Mouse (Mus musculus): ENCODE measurements at regions not wholly inside any gene's neighbourhood (a gene's known extent, or its start where the extent isn't known, plus 50 kb on each side); places are given as distances from the start of the nearest gene placed in this dataset.
"Not testable (repeated sequence)": the region's sequence is repeated elsewhere in the genome, so short reads cannot be mapped to it uniquely, and the experiment has no call there.

GRCm38 (mm10) chr3:7811301-7811700, 1191.1 kb upstream of the 1700008P02Rik start:
- WGBS = 84% methylated on average over 9 of the region's 9 CpGs

GRCm38 (mm10) chr3:7805121-7805520, 1184.9 kb upstream of the 1700008P02Rik start:
- not testable (repeated sequence) for H3K27me3 ChIP-seq (ENCODE audit: control insufficient read depth, insufficient read depth, low read length)

More at GRCm38 (mm10) chr3:7811301-7811700, 1191.1 kb upstream of the 1700008P02Rik start:
- not testable (repeated sequence) for DNase-seq; H3K4me1 ChIP-seq (ENCODE audit: control insufficient read depth, insufficient read depth, low read length); H3K27ac ChIP-seq (ENCODE audit: insufficient read depth, low read length); H3K27me3 ChIP-seq (ENCODE audit: control insufficient read depth, insufficient read depth, low read length); H3K4me3 ChIP-seq (replicated peaks; ENCODE audit: insufficient read depth, low read depth, low read length)

GRCm38 (mm10) chr3:7804209-7804608, 1184.0 kb upstream of the 1700008P02Rik start:
- TF ChIP-seq POLR2A (IDR thresholded peaks at IDR 0.05; ENCODE audit: borderline replicate concordance, insufficient read depth, low read length) (no peak), CTCF (IDR thresholded peaks at IDR 0.05; ENCODE audit: borderline replicate concordance, insufficient read depth, low read depth, low read length) (no peak)
- H3K27ac ChIP-seq (ENCODE audit: insufficient read depth, low read length) = no peak overlapping the region
- 90% methylated on average over 1 of the region's 1 CpGs for WGBS
- H3K27me3 ChIP-seq (ENCODE audit: control insufficient read depth, insufficient read depth, low read length) = no peaks in the 10 kb centered on the region
- no peak overlapping the region for H3K4me3 ChIP-seq (replicated peaks; ENCODE audit: insufficient read depth, low read depth, low read length)
- DNase-seq = no peak
- no peaks in the 10 kb centered on the region for H3K4me1 ChIP-seq (ENCODE audit: control insufficient read depth, insufficient read depth, low read length)

More at GRCm38 (mm10) chr3:7805121-7805520, 1184.9 kb upstream of the 1700008P02Rik start:
- 83% methylated on average over 2 of the region's 2 CpGs for whole genome bisulfite sequencing
- not testable (repeated sequence) for H3K27ac ChIP-seq (ENCODE audit: insufficient read depth, low read length); DNase-seq; H3K4me3 ChIP-seq (replicated peaks; ENCODE audit: insufficient read depth, low read depth, low read length); H3K4me1 ChIP-seq (ENCODE audit: control insufficient read depth, insufficient read depth, low read length)

GRCm38 (mm10) chr3:7799486-7799885, 1179.2 kb upstream of the 1700008P02Rik start:
- Histone ChIP-seq H3K4me1 (ENCODE audit: control insufficient read depth, insufficient read depth, low read length) (no peaks in the 10 kb centered on the region), H3K27ac (ENCODE audit: insufficient read depth, low read length) (no peak overlapping the region), H3K27me3 (ENCODE audit: control insufficient read depth, insufficient read depth, low read length) (no peaks in the 10 kb centered on the region), H3K4me3 (replicated peaks; ENCODE audit: insufficient read depth, low read depth, low read length) (no peak overlapping the region)
- TF ChIP-seq CTCF (IDR thresholded peaks at IDR 0.05; ENCODE audit: borderline replicate concordance, insufficient read depth, low read depth, low read length) = no peak
- TF ChIP-seq POLR2A (IDR thresholded peaks at IDR 0.05; ENCODE audit: borderline replicate concordance, insufficient read depth, low read length) = no peak
- WGBS = 11% methylated on average over 4 of the region's 4 CpGs
- peak; percentile 12 to 26 for DNase-seq

GRCm38 (mm10) chr3:7787665-7788064, 1167.4 kb upstream of the 1700008P02Rik start:
- Histone ChIP-seq H3K4me1 (ENCODE audit: control insufficient read depth, insufficient read depth, low read length) (no peaks in the 10 kb centered on the region), H3K27me3 (ENCODE audit: control insufficient read depth, insufficient read depth, low read length) (no peaks in the 10 kb centered on the region), H3K27ac (ENCODE audit: insufficient read depth, low read length) (no peak overlapping the region), H3K4me3 (replicated peaks; ENCODE audit: insufficient read depth, low read depth, low read length) (no peak overlapping the region)
- TF ChIP-seq CTCF (IDR thresholded peaks at IDR 0.05; ENCODE audit: borderline replicate concordance, insufficient read depth, low read depth, low read length) (no peak), POLR2A (IDR thresholded peaks at IDR 0.05; ENCODE audit: borderline replicate concordance, insufficient read depth, low read length) (no peak)
- DNase-seq = peak; percentile 86 to 95
- 14% methylated on average over 5 of the region's 5 CpGs for WGBS

GRCm38 (mm10) chr3:7785096-7785495, 1164.9 kb upstream of the 1700008P02Rik start:
- TF ChIP-seq POLR2A (IDR thresholded peaks at IDR 0.05; ENCODE audit: borderline replicate concordance, insufficient read depth, low read length) (no peak), CTCF (IDR thresholded peaks at IDR 0.05; ENCODE audit: borderline replicate concordance, insufficient read depth, low read depth, low read length) (no peak)
- Histone ChIP-seq H3K4me3 (replicated peaks; ENCODE audit: insufficient read depth, low read depth, low read length) (no peak overlapping the region), H3K4me1 (ENCODE audit: control insufficient read depth, insufficient read depth, low read length) (no peaks in the 10 kb centered on the region), H3K27ac (ENCODE audit: insufficient read depth, low read length) (no peak overlapping the region), H3K27me3 (ENCODE audit: control insufficient read depth, insufficient read depth, low read length) (no peaks in the 10 kb centered on the region)
- 89% methylated on average over 2 of the region's 2 CpGs for WGBS
- no peak for DNase-seq

- H3K4me1 ChIP-seq (ENCODE audit: control insufficient read depth, insufficient read depth, low read length) = 0 out of 2 replicates have a peak, but pooled peaks cover 2% of the 10 kb centered on the region
- H3K27me3 ChIP-seq (ENCODE audit: control insufficient read depth, insufficient read depth, low read length) = no peaks in the 10 kb centered on the region
- H3K4me3 ChIP-seq (replicated peaks; ENCODE audit: insufficient read depth, low read depth, low read length) = no peak overlapping the region
- 34% methylated on average over 4 of the region's 4 CpGs for WGBS
- H3K27ac ChIP-seq (ENCODE audit: insufficient read depth, low read length) = no peak overlapping the region
- DNase-seq = peak in 1 of 2 experiments; percentile 1
- no peak for TF ChIP-seq CTCF (IDR thresholded peaks at IDR 0.05; ENCODE audit: borderline replicate concordance, insufficient read depth, low read depth, low read length)
- no peak for TF ChIP-seq POLR2A (IDR thresholded peaks at IDR 0.05; ENCODE audit: borderline replicate concordance, insufficient read depth, low read length)
Measured at GRCm38 (mm10) chr3:7755445-7755844, 1135.2 kb upstream of the 1700008P02Rik start.

- 85% methylated on average over 2 of the region's 2 CpGs for WGBS
- no peak for DNase-seq
Measured at GRCm38 (mm10) chr3:7713741-7714140, 1093.5 kb upstream of the 1700008P02Rik start.

GRCm38 (mm10) chr3:7713130-7713529, 1092.9 kb upstream of the 1700008P02Rik start:
- Histone ChIP-seq H3K4me3 (replicated peaks; ENCODE audit: insufficient read depth, low read depth, low read length) (no peak overlapping the region), H3K4me1 (ENCODE audit: control insufficient read depth, insufficient read depth, low read length) (no peaks in the 10 kb centered on the region), H3K27ac (ENCODE audit: insufficient read depth, low read length) (no peak overlapping the region), H3K27me3 (ENCODE audit: control insufficient read depth, insufficient read depth, low read length) (no peaks in the 10 kb centered on the region)
- DNase-seq = no peak
- TF ChIP-seq CTCF (IDR thresholded peaks at IDR 0.05; ENCODE audit: borderline replicate concordance, insufficient read depth, low read depth, low read length) (no peak), POLR2A (IDR thresholded peaks at IDR 0.05; ENCODE audit: borderline replicate concordance, insufficient read depth, low read length) (no peak)

More at GRCm38 (mm10) chr3:7713741-7714140, 1093.5 kb upstream of the 1700008P02Rik start:
- no peak overlapping the region for H3K27ac ChIP-seq (ENCODE audit: insufficient read depth, low read length)
- no peaks in the 10 kb centered on the region for H3K4me1 ChIP-seq (ENCODE audit: control insufficient read depth, insufficient read depth, low read length)
- TF ChIP-seq POLR2A (IDR thresholded peaks at IDR 0.05; ENCODE audit: borderline replicate concordance, insufficient read depth, low read length) (no peak), CTCF (IDR thresholded peaks at IDR 0.05; ENCODE audit: borderline replicate concordance, insufficient read depth, low read depth, low read length) (no peak)
- H3K4me3 ChIP-seq (replicated peaks; ENCODE audit: insufficient read depth, low read depth, low read length) = no peak overlapping the region
- no peaks in the 10 kb centered on the region for H3K27me3 ChIP-seq (ENCODE audit: control insufficient read depth, insufficient read depth, low read length)
